Mouse (Mus musculus) forebrain, postnatal 0 days (tissue): ENCODE results near the gene Socs5. TPM values are rescaled to one million over a fixed set of nuclear protein-coding genes. Genes with fewer than 3 reads are reported as not detected.
A peak's percentile ranks its signal among the peaks of the same experiment; 100 is the strongest.
"Not testable (repeated sequence)": the region's sequence is repeated elsewhere in the genome, so short reads cannot be mapped to it uniquely, and the experiment has no call there.

Source experiments
- ATAC-seq: fragments of 200-750 bp; cut with Nextera tagmentation; 2 replicates; pipeline ENCODE4 v1.8.0; 2017; ENCODE audit warnings: mild to moderate bottlenecking, moderate library complexity
- DNase-seq: peaks from one replicate; pipeline ENCODE4 v3.0.0-alpha.2; 2015
- H3K27ac ChIP-seq: fragments of 300-500 bp; sonication (generic); 2 replicates; pipeline ENCODE4 v1.5.1; 2014; ENCODE audit warnings: low read depth, mild to moderate bottlenecking, antibody characterized with exemption, low read length, moderate library complexity, mixed read lengths
- H3K27me3 ChIP-seq: fragments of 300-500 bp; sonication (generic); 2 replicates; pipeline ENCODE4 v1.6.1; 2014; ENCODE audit warnings: mild to moderate bottlenecking, low read length, mixed read lengths; ENCODE audit not compliant: insufficient read depth
- H3K36me3 ChIP-seq: fragments of 300-500 bp; sonication (generic); 2 replicates; pipeline ENCODE4 v1.6.1; 2014; ENCODE audit warnings: mild to moderate bottlenecking, moderate library complexity; ENCODE audit not compliant: insufficient read depth
- H3K4me1 ChIP-seq: fragments of 300-500 bp; sonication (generic); 2 replicates; pipeline ENCODE4 v1.6.1; 2014; ENCODE audit warnings: antibody characterized with exemption; ENCODE audit not compliant: insufficient read depth
- H3K4me2 ChIP-seq: fragments of 300-500 bp; sonication (generic); 2 replicates; pipeline ENCODE4 v1.6.1; 2014; ENCODE audit warnings: low read depth, mild to moderate bottlenecking, moderate library complexity
- H3K4me3 ChIP-seq: fragments of 300-500 bp; sonication (generic); 2 replicates; pipeline ENCODE4 v1.5.1; 2014; ENCODE audit warnings: low read depth, low read length, mixed read lengths
- H3K9ac ChIP-seq: fragments of 300-500 bp; sonication (generic); 2 replicates; pipeline ENCODE4 v1.6.1; 2014; ENCODE audit warnings: mild to moderate bottlenecking
- H3K9me3 ChIP-seq: fragments of 300-500 bp; sonication (generic); 2 replicates; pipeline ENCODE4 v1.6.1; 2016; ENCODE audit warnings: low read length
- CTCF ChIP-seq: sonication (generic); IDR thresholded peaks from 2 replicates; pipeline ENCODE4 v1.5.1; 2016; ENCODE audit warnings: antibody characterized with exemption, control low read depth, low read depth
- WGBS: fragments of 180-500 bp; shearing (Covaris S2); extraction: QIAGEN DNeasy Blood & Tissue Kit; methylation state at CpG from one replicate; pipeline ENCODE4 v1.1.7; 2014; 5-methylcytosine and 5-hydroxymethylcytosine counted together
- polyA plus RNA-seq: library from polyadenylated mRNA; unstranded; fragments of >200 nt; fragmentation: Nextera tagmentation; extraction: Ambion mirVana; gene quantifications from 2 replicates; pipeline ENCODE4 v1.2.1, GENCODE M21; 2015
- total RNA-seq: library from RNA; depleted of rRNA; stranded (reverse); fragments of >200 nt; gene quantifications from 2 replicates; pipeline ENCODE4 v1.2.3, GENCODE M21; 2014

Socs5 gene
- total and polyA plus RNA-seq, 2 experiments from 2014 or later = 11.8 to 20.2 TPM

DNA sequence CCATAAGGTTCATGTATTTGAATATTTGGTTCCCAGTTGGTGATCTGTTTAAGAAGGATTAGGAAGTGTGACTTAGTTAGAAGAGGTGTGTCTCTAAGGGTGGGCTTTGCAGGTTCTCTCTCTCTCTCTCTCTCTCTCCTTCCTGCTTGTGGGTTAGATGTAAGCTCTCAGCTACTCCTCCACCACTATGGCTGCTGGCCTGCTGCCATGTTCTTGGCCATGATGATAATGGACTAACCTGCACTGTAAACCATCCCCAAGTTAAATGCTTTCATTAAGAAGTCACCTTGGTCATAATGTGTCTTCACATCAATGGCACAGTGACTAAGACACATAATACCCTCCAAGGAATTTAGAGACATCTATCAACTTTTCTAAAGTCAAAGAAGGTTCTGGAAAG is 34.0 kb upstream of the Socs5 start:
- H3K9ac ChIP-seq = no peak overlapping the region
- no peak overlapping the region for H3K27ac ChIP-seq
- no peak for TF ChIP-seq CTCF
- no peaks in the 10 kb centered on the region for H3K27me3 ChIP-seq
- DNase-seq (no peak), ATAC-seq (no peak)
- H3K36me3 ChIP-seq = no peaks in the 10 kb centered on the region
- H3K4me1 ChIP-seq = no peaks in the 10 kb centered on the region
- H3K4me2 ChIP-seq = no peak overlapping the region
- H3K4me3 ChIP-seq = no peak overlapping the region
- no peaks in the 10 kb centered on the region for H3K9me3 ChIP-seq

DNA sequence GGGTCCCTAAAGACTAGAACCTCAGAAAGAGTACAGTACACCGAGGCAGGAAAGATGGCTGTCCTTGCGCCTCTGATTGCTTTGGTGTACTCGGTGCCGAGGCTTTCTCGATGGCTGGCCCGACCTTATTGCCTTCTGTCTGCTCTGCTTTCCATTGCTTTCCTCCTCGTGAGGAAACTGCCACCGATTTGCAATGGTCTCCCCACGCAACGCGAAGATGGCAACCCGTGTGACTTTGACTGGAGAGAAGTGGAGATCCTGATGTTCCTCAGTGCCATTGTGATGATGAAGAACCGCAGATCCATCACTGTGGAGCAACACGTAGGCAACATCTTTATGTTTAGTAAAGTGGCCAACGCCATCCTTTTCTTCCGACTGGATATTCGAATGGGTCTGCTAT is 29.3 kb upstream of the Socs5 start:
- 96% methylated on average over 17 of the region's 17 CpGs for WGBS
- not testable (repeated sequence) for ATAC-seq, H3K27me3 ChIP-seq, H3K4me3 ChIP-seq, DNase-seq, H3K27ac ChIP-seq, H3K4me2 ChIP-seq, H3K9me3 ChIP-seq, H3K36me3 ChIP-seq, H3K4me1 ChIP-seq, H3K9ac ChIP-seq

DNA sequence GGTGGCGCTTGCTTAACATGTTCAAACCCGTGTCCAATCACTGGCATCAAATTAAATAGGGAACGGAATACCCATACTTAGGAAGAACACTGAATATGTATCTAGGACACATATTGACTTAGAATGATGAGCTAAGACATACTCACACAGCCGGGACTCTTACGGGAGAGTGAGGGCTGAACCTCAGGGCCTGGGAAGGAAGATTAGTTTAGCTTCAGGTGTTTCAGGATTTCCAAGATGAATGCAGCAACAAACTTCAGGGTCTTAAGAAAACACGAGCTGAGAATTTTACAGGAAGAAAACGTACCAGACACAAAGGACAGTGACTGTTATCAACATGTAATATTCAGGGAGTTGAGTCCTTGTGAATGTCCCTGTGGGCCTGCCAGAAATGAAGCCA is 26.8 kb upstream of the Socs5 start:
- WGBS = 91% methylated on average over 7 of the region's 7 CpGs
- H3K27ac ChIP-seq = no peak overlapping the region

DNA sequence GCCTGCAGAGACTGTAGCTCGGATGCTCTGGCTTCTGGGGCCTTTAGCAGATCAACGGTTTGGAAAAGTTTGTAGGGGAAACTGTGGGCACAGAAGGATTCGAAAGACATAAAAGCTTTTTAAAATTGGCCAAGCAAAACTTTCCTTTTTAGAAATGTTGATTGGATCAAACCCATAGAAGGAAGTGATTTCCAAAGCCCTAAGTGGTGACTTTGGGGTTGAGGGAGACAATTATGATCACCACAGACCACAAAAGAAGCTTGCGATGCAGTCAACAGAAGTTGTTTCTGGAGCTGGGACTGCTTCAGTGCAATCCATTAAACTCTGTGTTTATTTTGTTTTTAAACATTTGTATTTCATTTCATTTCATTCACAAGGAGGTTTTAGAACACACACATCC is 24.9 kb upstream of the Socs5 start:
- Histone ChIP-seq H3K36me3 (no peaks in the 10 kb centered on the region), H3K9me3 (no peaks in the 10 kb centered on the region), H3K4me2 (no peak overlapping the region), H3K4me3 (no peak overlapping the region), H3K27ac (no peak overlapping the region), H3K27me3 (no peaks in the 10 kb centered on the region), H3K4me1 (no peaks in the 10 kb centered on the region), H3K9ac (no peak overlapping the region)
- 81% methylated on average over 4 of the region's 4 CpGs for WGBS
- ATAC-seq = no peak
- DNase-seq = no peak
- TF ChIP-seq CTCF = no peak

More for the DNA sequence above, 26.8 kb upstream of the Socs5 start:
- H3K4me2 ChIP-seq = no peak overlapping the region
- H3K9ac ChIP-seq = no peak overlapping the region
- H3K9me3 ChIP-seq = no peaks in the 10 kb centered on the region
- ATAC-seq (no peak), DNase-seq (no peak)
- H3K36me3 ChIP-seq = no peaks in the 10 kb centered on the region
- H3K4me3 ChIP-seq = no peak overlapping the region
- no peak for TF ChIP-seq CTCF
- H3K4me1 ChIP-seq = no peaks in the 10 kb centered on the region
- H3K27me3 ChIP-seq = no peaks in the 10 kb centered on the region

DNA sequence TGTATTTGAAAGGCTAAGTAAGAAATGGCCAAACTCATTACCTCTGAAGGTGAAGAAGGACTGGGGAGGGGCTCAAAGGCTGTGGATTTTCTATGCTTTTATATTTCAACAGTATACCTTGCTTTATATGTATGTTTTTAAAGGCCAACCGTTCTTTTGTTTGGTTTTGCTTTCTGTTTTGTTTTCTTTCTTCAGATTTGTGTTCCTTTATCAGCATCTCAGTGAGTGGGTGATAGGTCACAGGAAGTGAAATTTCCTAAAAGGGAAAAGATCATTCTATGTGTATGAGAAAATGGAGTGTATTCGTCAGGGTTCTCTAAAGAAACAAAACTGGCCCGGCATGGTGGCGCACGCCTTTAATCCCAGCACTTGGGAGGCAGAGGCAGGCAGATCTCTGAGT is 23.8 kb upstream of the Socs5 start:
- no peak overlapping the region for H3K4me3 ChIP-seq
- H3K9me3 ChIP-seq = no peaks in the 10 kb centered on the region
- H3K4me1 ChIP-seq = no peaks in the 10 kb centered on the region
- no peak overlapping the region for H3K27ac ChIP-seq
- no peak for ATAC-seq
- H3K9ac ChIP-seq = no peak overlapping the region
- no peak for TF ChIP-seq CTCF
- no peaks in the 10 kb centered on the region for H3K27me3 ChIP-seq
- no peak overlapping the region for H3K4me2 ChIP-seq
- no peaks in the 10 kb centered on the region for H3K36me3 ChIP-seq
- WGBS = 91% methylated on average over 5 of the region's 5 CpGs
- no peak for DNase-seq

DNA sequence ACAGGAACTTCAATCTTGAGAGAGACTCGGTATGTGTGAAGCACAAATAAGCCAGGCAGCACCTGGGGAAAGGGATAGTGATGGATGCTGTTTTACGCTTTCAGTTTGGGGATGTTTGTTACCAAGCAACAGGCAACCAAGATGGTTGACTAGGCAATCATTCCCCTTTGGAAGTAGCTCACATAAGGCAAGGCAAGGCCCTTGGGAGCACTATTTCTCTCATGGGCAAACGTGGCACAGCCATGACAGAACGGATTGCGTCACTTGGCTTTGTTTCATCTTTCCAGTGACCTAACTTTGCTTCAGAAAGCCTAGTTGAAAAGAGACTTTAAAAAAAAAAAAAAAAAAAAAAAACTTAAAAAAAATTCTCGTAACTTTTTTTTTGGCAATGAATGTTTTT is 21.8 kb upstream of the Socs5 start:
- no peaks in the 10 kb centered on the region for H3K36me3 ChIP-seq
- no peak overlapping the region for H3K9ac ChIP-seq
- DNase-seq (no peak), ATAC-seq (no peak)
- H3K27ac ChIP-seq = no peak overlapping the region
- H3K4me3 ChIP-seq = no peak overlapping the region
- no peak overlapping the region for H3K4me2 ChIP-seq
- TF ChIP-seq CTCF = no peak
- H3K9me3 ChIP-seq = no peaks in the 10 kb centered on the region
- 88% methylated on average over 6 of the region's 6 CpGs for WGBS
- no peaks in the 10 kb centered on the region for H3K4me1 ChIP-seq
- H3K27me3 ChIP-seq = no peaks in the 10 kb centered on the region

DNA sequence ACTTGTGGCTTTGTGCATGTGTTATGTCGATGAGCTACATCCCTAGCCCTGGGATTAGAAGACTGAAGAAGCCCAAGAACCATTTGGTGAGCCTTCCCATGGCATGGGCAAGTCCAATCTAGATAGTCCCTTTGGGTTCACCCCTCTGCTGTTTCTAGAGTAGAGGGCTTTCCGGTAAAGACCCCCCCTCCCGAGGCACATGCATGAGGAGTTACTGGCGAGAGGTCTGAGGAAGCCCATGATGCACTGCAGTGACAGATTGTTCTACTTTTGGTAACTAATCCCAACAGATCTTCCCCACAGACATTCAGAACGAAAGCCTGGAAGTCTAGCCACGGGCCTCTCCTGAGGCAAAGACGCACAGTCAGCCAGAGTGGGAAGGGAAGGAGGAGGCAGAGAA is 18.2 kb upstream of the Socs5 start:
- ATAC-seq (no peak), DNase-seq (no peak)
- WGBS = 88% methylated on average over 7 of the region's 7 CpGs
- TF ChIP-seq CTCF = no peak
- Histone ChIP-seq H3K4me2 (no peak overlapping the region), H3K36me3 (no peaks in the 10 kb centered on the region), H3K27ac (no peak overlapping the region), H3K9ac (no peak overlapping the region), H3K27me3 (no peaks in the 10 kb centered on the region), H3K4me1 (no peaks in the 10 kb centered on the region; the same call in 1 of the 2 replicates), H3K4me3 (no peak overlapping the region), H3K9me3 (no peaks in the 10 kb centered on the region)

DNA sequence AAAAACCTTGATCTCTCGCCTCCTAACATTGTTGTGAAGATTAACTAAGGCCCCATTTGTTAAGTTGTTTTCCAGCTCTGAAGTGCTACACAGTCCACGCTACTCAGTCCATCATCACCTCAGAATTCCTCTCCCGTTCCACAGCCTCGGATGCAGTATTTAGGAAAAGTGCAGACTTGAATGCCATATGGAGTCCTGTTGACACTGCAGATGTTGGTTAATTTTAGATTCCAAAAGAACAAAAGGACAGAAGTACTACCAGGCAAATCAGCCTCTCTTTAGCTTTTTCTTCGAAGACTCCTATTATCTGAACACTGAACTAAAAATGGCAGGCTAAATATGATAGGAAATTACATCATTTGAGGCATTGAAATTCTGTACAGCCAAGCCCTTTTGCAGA is 14.4 kb upstream of the Socs5 start:
- ATAC-seq = peak; percentile 64
- 35% methylated on average over 5 of the region's 5 CpGs for WGBS
- no peaks in the 10 kb centered on the region for H3K27me3 ChIP-seq

More for the DNA sequence above, 14.4 kb upstream of the Socs5 start:
- TF ChIP-seq CTCF = no peak
- Histone ChIP-seq H3K27ac (no peak overlapping the region), H3K9ac (no peak overlapping the region), H3K4me2 (no peak overlapping the region), H3K4me1 (no peaks in the 10 kb centered on the region; the same call in 1 of the 2 replicates), H3K9me3 (no peaks in the 10 kb centered on the region), H3K36me3 (no peaks in the 10 kb centered on the region), H3K4me3 (no peak overlapping the region)
- DNase-seq = peak; percentile 36
